12 mouse cellular contexts compared by ENCODE assay signal in genomic region chr2:152189640-152190039, GRCm38 (mm10). TPM values are rescaled to one million over a fixed set of nuclear protein-coding genes. Genes with fewer than 3 reads are reported as not detected.
DNase-seq lines count a peak whose midpoint lies in the region; ATAC-seq lines count a peak whose summit lies in the region.
"Had no signal": no experiment of that assay in that cellular context is flagged by ENCODE, and none has a peak within 500 bp of the region (broad histone marks: within the 10 kb centered on the region; RNA-seq: fewer than 3 reads in every experiment).

No protein-coding gene starts in this region.

- H3K27me3 ChIP-seq in intestine, embryonic 15.5 days (replicated peaks), result no peaks in the 10 kb centered on the region
- no peaks in the 10 kb centered on the region for H3K27me3 ChIP-seq in intestine, embryonic 16.5 days (replicated peaks; ENCODE audit: control insufficient read depth, insufficient read depth, low read length)
- no peaks in the 10 kb centered on the region for H3K27me3 ChIP-seq in heart, embryonic 12.5 days (replicated peaks)
- H3K27me3 ChIP-seq: embryonic facial prominence, embryonic 15.5 days; midbrain, embryonic 13.5 days; neural tube, embryonic 15.5 days had no signal

- intact Hi-C loops in left cerebral cortex, postnatal 14 days (cut with DNase I), result no loop called here

- H3K4me3 ChIP-seq in intestine, embryonic 15.5 days (replicated peaks), result no peak overlapping the region
- no peak overlapping the region for H3K4me3 ChIP-seq in intestine, embryonic 16.5 days (ENCODE audit: low read length)
- H3K4me3 ChIP-seq in heart, embryonic 12.5 days, result no peak overlapping the region
- H3K4me3 ChIP-seq: embryonic facial prominence, embryonic 15.5 days; midbrain, embryonic 13.5 days; neural tube, embryonic 15.5 days had no signal

- no peaks in the 10 kb centered on the region for H3K36me3 ChIP-seq in intestine, embryonic 15.5 days
- no peaks in the 10 kb centered on the region for H3K36me3 ChIP-seq in intestine, embryonic 16.5 days (ENCODE audit: control insufficient read depth, insufficient read depth, low read length)
- no peaks in the 10 kb centered on the region for H3K36me3 ChIP-seq in heart, embryonic 12.5 days
- H3K36me3 ChIP-seq: embryonic facial prominence, embryonic 15.5 days; midbrain, embryonic 13.5 days; neural tube, embryonic 15.5 days had no signal

- peak; percentile 31; the same call in 1 of the 2 replicates for ATAC-seq in intestine, embryonic 15.5 days
- ATAC-seq in intestine, embryonic 16.5 days, result no peak
- peak; percentile 52; the same call in 1 of the 2 replicates for ATAC-seq in heart, embryonic 12.5 days (ENCODE audit: insufficient number of reproducible peaks, low FRiP score)
- ATAC-seq: midbrain, embryonic 13.5 days had no signal

- no peaks in the 10 kb centered on the region for H3K4me1 ChIP-seq in intestine, embryonic 15.5 days (replicated peaks)
- H3K4me1 ChIP-seq in intestine, embryonic 16.5 days (ENCODE audit: control insufficient read depth, insufficient read depth, low read length), result no peaks in the 10 kb centered on the region
- H3K4me1 ChIP-seq in heart, embryonic 12.5 days (replicated peaks), result peaks cover 14% of the 10 kb centered on the region
- H3K4me1 ChIP-seq: embryonic facial prominence, embryonic 15.5 days; midbrain, embryonic 13.5 days; neural tube, embryonic 15.5 days had no signal

- no peak overlapping the region for H3K9ac ChIP-seq in intestine, embryonic 15.5 days
- no peak overlapping the region for H3K9ac ChIP-seq in intestine, embryonic 16.5 days (ENCODE audit: low read depth, low read length)
- H3K9ac ChIP-seq in heart, embryonic 12.5 days, result no peak overlapping the region; the same call in 1 of the 2 replicates
- H3K9ac ChIP-seq: embryonic facial prominence, embryonic 15.5 days; midbrain, embryonic 13.5 days; neural tube, embryonic 15.5 days had no signal

- WGBS in intestine, embryonic 15.5 days, result 65% methylated on average over 9 of the region's 9 CpGs
- WGBS in intestine, embryonic 16.5 days, result 68% methylated on average over 9 of the region's 9 CpGs
- 29% methylated on average over 9 of the region's 9 CpGs for WGBS in heart, embryonic 12.5 days

- H3K9me3 ChIP-seq in intestine, embryonic 15.5 days, result no peaks in the 10 kb centered on the region
- H3K9me3 ChIP-seq in intestine, embryonic 16.5 days (ENCODE audit: control insufficient read depth, low read length), result no peaks in the 10 kb centered on the region
- no peaks in the 10 kb centered on the region for H3K9me3 ChIP-seq in heart, embryonic 12.5 days (replicated peaks)
- H3K9me3 ChIP-seq: embryonic facial prominence, embryonic 15.5 days; midbrain, embryonic 13.5 days; neural tube, embryonic 15.5 days had no signal

- H3K4me2 ChIP-seq in intestine, embryonic 15.5 days (replicated peaks), result no peak overlapping the region
- H3K4me2 ChIP-seq in intestine, embryonic 16.5 days (ENCODE audit: low read depth, low read length), result no peak overlapping the region
- H3K4me2 ChIP-seq in heart, embryonic 12.5 days, result peak overlapping the region; percentile 29
- H3K4me2 ChIP-seq: embryonic facial prominence, embryonic 15.5 days; midbrain, embryonic 13.5 days; neural tube, embryonic 15.5 days had no signal

- no peak overlapping the region for H3K27ac ChIP-seq in intestine, embryonic 15.5 days
- H3K27ac ChIP-seq in intestine, embryonic 16.5 days (ENCODE audit: low read length), result no peak overlapping the region
- no peak overlapping the region for H3K27ac ChIP-seq in heart, embryonic 12.5 days (ENCODE audit: poor library complexity, severe bottlenecking)
- H3K27ac ChIP-seq: embryonic facial prominence, embryonic 15.5 days; midbrain, embryonic 13.5 days; neural tube, embryonic 15.5 days had no signal

- DNase-seq in R1 (ENCODE audit: low read depth, low spot score), result peak; percentile 80
- peak; percentile 26 to 29 for DNase-seq in kidney, postnatal 36 days
- DNase-seq in left cerebral cortex, postnatal 14 days (ENCODE audit: low spot score in 2 of 2), result no peak
- DNase-seq in cerebellum, adult 11 months, result no peak
- DNase-seq in embryo, embryonic 10.5 days (ENCODE audit: low spot score), result no peak
- DNase-seq: thymus, postnatal 25 days had no signal

RNA-seq across cellular contexts. Expression of gene Csnk2a1, which starts 37.0 kb away (rescaled TPM):
- 79.3 and 92.3 TPM in 2 replicates for polyA plus RNA-seq in intestine, embryonic 15.5 days (2015; fragmentation: Nextera tagmentation; extraction: Ambion mirVana)
- polyA plus RNA-seq in intestine, embryonic 16.5 days (2015; fragmentation: Nextera tagmentation; extraction: Ambion mirVana), result 72.6 and 81.1 TPM in 2 replicates
- polyA plus RNA-seq in heart, embryonic 12.5 days (2016; fragmentation: Nextera tagmentation; extraction: Ambion mirVana), result 63.2 and 69.2 TPM in 2 replicates
- total RNA-seq in left cerebral cortex, postnatal 14 days (2021), result 100 to 1,000 TPM; 107 TPM

RNA-seq across cellular contexts. Expression of gene Tcf15, which starts 46.3 kb away (rescaled TPM):
- polyA plus RNA-seq in intestine, embryonic 15.5 days (2015; fragmentation: Nextera tagmentation; extraction: Ambion mirVana), result 10.3 and 10.4 TPM in 2 replicates
- polyA plus RNA-seq in intestine, embryonic 16.5 days (2015; fragmentation: Nextera tagmentation; extraction: Ambion mirVana), result 6.5 and 7.5 TPM in 2 replicates
- 4.1 and 4.7 TPM in 2 replicates for polyA plus RNA-seq in heart, embryonic 12.5 days (2016; fragmentation: Nextera tagmentation; extraction: Ambion mirVana)
- 1 to 10 TPM in 1 of 2 experiments, under 1 TPM in 1; 0.75 to 1.2 TPM for total RNA-seq in left cerebral cortex, postnatal 14 days (2021)

Comparison
In these comparisons a context has a peak if more than half of its experiments do, and no peak if none do; other contexts are left out.
1. DNase-seq: peak in R1 (single experiment) and kidney, postnatal 36 days (2 of 2); none in left cerebral cortex, postnatal 14 days (0 of 2), cerebellum, adult 11 months (single experiment) and embryo, embryonic 10.5 days (single experiment).